Mouse (Mus musculus) CH12.LX (cell line): ENCODE data around the gene Zpr1. TPM values are rescaled to one million over a fixed set of nuclear protein-coding genes. Genes with fewer than 3 reads are reported as not detected.

Experiments used
- DNase-seq: peaks from one replicate; pipeline ENCODE4 v3.0.0-alpha.2; 2013; ENCODE audit errors: extremely low read depth
- H3K27ac ChIP-seq: 2 replicates; pipeline ENCODE4 v1.5.1; 2012; ENCODE audit warnings: low read depth, mild to moderate bottlenecking, control low read depth, moderate library complexity; ENCODE audit not compliant: insufficient read depth
- H3K27me3 ChIP-seq: replicated peaks from 2 replicates; pipeline ENCODE3; 2012; ENCODE audit warnings: inconsistent platforms
- H3K36me3 ChIP-seq, 2 experiments: replicated peaks in 1 of 2; 2 replicates each; pipeline versions ENCODE3 to v1.6.1; 2012; ENCODE audit warnings: inconsistent platforms in 1 of 2, low read length in 1 of 2, mild to moderate bottlenecking in 1 of 2, mixed read lengths in 1 of 2, moderate library complexity in 1 of 2; ENCODE audit not compliant: control insufficient read depth in 1 of 2, insufficient read depth in 1 of 2
- H3K4me1 ChIP-seq, 2 experiments: 2 replicates each; pipeline ENCODE4 v1.6.1; 2012; ENCODE audit warnings: inconsistent platforms in 1 of 2, moderate library complexity in 1 of 2; ENCODE audit not compliant: insufficient read depth in 2 of 2, control insufficient read depth in 1 of 2
- H3K4me2 ChIP-seq: 2 replicates; pipeline ENCODE4 v1.6.1; 2012; ENCODE audit warnings: low read depth, mild to moderate bottlenecking, control low read depth; ENCODE audit not compliant: poor library complexity, insufficient read depth, severe bottlenecking
- H3K4me3 ChIP-seq, 3 experiments: fragments of 150-350 bp in 1 of 3; sonication (generic) in 1 of 3; replicated peaks in 1 of 3; 2 replicates each; pipeline versions ENCODE3 to v1.5.1; 2011 to 2012; ENCODE audit warnings: low read depth in 2 of 3, low read length in 2 of 3, mild to moderate bottlenecking in 2 of 3, moderate library complexity in 2 of 3, control low read depth in 1 of 3, improper control_type of control experiment in 1 of 3, inconsistent platforms in 1 of 3, mixed read lengths in 1 of 3; ENCODE audit not compliant: poor library complexity in 1 of 3
- H3K79me2 ChIP-seq: replicated peaks from 2 replicates; pipeline ENCODE4 v1.6.1; 2012; ENCODE audit warnings: mild to moderate bottlenecking, moderate library complexity; ENCODE audit not compliant: control insufficient read depth, poor library complexity, insufficient read depth, severe bottlenecking; ENCODE audit errors: extremely low read depth
- H3K9ac ChIP-seq: 2 replicates; pipeline ENCODE4 v1.6.1; 2012; ENCODE audit warnings: low read depth, mild to moderate bottlenecking, control low read depth, moderate library complexity; ENCODE audit not compliant: insufficient read depth
- H3K9me3 ChIP-seq: replicated peaks from 2 replicates; pipeline ENCODE3; 2012; ENCODE audit warnings: low read length, inconsistent platforms, mixed read lengths
- CHD1 ChIP-seq: IDR thresholded peaks from 2 replicates; pipeline ENCODE4 v1.6.1; 2012; ENCODE audit warnings: low read depth, low read length, improper control_type of control experiment, inconsistent platforms
- CHD2 ChIP-seq: IDR thresholded peaks from 2 replicates; pipeline ENCODE4 v1.6.1; 2011; ENCODE audit warnings: low read length, improper control_type of control experiment
- CTCF ChIP-seq, 2 experiments: IDR thresholded peaks in 1 of 2; conservative IDR thresholded peaks in 1 of 2; 2 replicates each; pipeline ENCODE4 v1.5.1; 2011 to 2012; ENCODE audit warnings: low read depth in 2 of 2, low read length in 2 of 2, improper control_type of control experiment in 1 of 2, inconsistent platforms in 1 of 2, mild to moderate bottlenecking in 1 of 2, moderate library complexity in 1 of 2
- ETS1 ChIP-seq: conservative IDR thresholded peaks from 2 replicates; pipeline ENCODE4 v1.6.1; 2012; ENCODE audit warnings: low read depth, mild to moderate bottlenecking, inconsistent platforms, low read length, improper control_type of control experiment, moderate library complexity
- GABPA ChIP-seq: IDR thresholded peaks from 2 replicates; pipeline ENCODE4 v1.6.1; 2012; ENCODE audit warnings: low read depth, low read length, improper control_type of control experiment, inconsistent platforms; ENCODE audit not compliant: insufficient replicate concordance
- HCFC1 ChIP-seq: IDR thresholded peaks from 2 replicates; pipeline ENCODE4 v1.6.1; 2012; ENCODE audit warnings: low read depth, mild to moderate bottlenecking, inconsistent platforms, low read length, improper control_type of control experiment
- IRF4 ChIP-seq: IDR thresholded peaks from 2 replicates; pipeline ENCODE4 v1.6.1; 2014; ENCODE audit warnings: low read depth, mild to moderate bottlenecking, inconsistent platforms, low read length, improper control_type of control experiment
- JUN ChIP-seq: IDR thresholded peaks from 2 replicates; pipeline ENCODE4 v1.6.1; 2011; ENCODE audit warnings: low read depth, mild to moderate bottlenecking, low read length, improper control_type of control experiment, moderate library complexity; ENCODE audit not compliant: insufficient read depth
- JUND ChIP-seq: conservative IDR thresholded peaks from 2 replicates; pipeline ENCODE4 v1.6.1; 2011; ENCODE audit warnings: low read depth, low read length, improper control_type of control experiment
- MAFK ChIP-seq: IDR thresholded peaks from 2 replicates; pipeline ENCODE4 v1.6.1; 2011; ENCODE audit warnings: low read length, improper control_type of control experiment; ENCODE audit not compliant: insufficient replicate concordance
- MXI1 ChIP-seq: IDR thresholded peaks from 2 replicates; pipeline ENCODE4 v1.6.1; 2011; ENCODE audit warnings: mild to moderate bottlenecking, low read depth, low read length, improper control_type of control experiment
- NRF1 ChIP-seq: IDR thresholded peaks from 2 replicates; pipeline ENCODE4 v1.6.1; 2014; ENCODE audit warnings: low read depth, mild to moderate bottlenecking, inconsistent platforms, low read length, improper control_type of control experiment, moderate library complexity
- PAX5 ChIP-seq: IDR thresholded peaks from 2 replicates; pipeline ENCODE4 v1.6.1; 2012; ENCODE audit warnings: low read length, inconsistent platforms, mixed read lengths
- POLR2A ChIP-seq: IDR thresholded peaks from 2 replicates; pipeline ENCODE4 v1.6.1; 2011; ENCODE audit warnings: low read depth, mild to moderate bottlenecking, improper control_type of control experiment, low read length
- SMC3 ChIP-seq: IDR thresholded peaks from 2 replicates; pipeline ENCODE4 v1.6.1; 2011; ENCODE audit warnings: low read depth, low read length, improper control_type of control experiment
- TBP ChIP-seq: conservative IDR thresholded peaks from 2 replicates; pipeline ENCODE4 v1.6.1; 2011; ENCODE audit warnings: low read depth, low read length, improper control_type of control experiment
- TCF12 ChIP-seq: IDR thresholded peaks from 2 replicates; pipeline ENCODE4 v1.6.1; 2014; ENCODE audit warnings: low read depth, mild to moderate bottlenecking, inconsistent platforms, low read length, improper control_type of control experiment
- UBTF ChIP-seq: IDR thresholded peaks from 2 replicates; pipeline ENCODE4 v1.6.1; 2012; ENCODE audit warnings: low read depth, mild to moderate bottlenecking, inconsistent platforms, low read length, improper control_type of control experiment, moderate library complexity
- USF2 ChIP-seq: conservative IDR thresholded peaks from 2 replicates; pipeline ENCODE4 v1.6.1; 2011; ENCODE audit warnings: low read depth, low read length, improper control_type of control experiment
- ZC3H11A ChIP-seq: IDR thresholded peaks from 2 replicates; pipeline ENCODE4 v1.6.1; 2012; ENCODE audit warnings: low read depth, mild to moderate bottlenecking, inconsistent platforms, low read length, improper control_type of control experiment
- ZKSCAN1 ChIP-seq: IDR thresholded peaks from 2 replicates; pipeline ENCODE4 v1.6.1; 2012; ENCODE audit warnings: low read depth, inconsistent platforms, low read length, improper control_type of control experiment, borderline replicate concordance
- ZMIZ1 ChIP-seq: IDR thresholded peaks from 2 replicates; pipeline ENCODE4 v1.6.1; 2012; ENCODE audit warnings: low read depth, mild to moderate bottlenecking, inconsistent platforms, low read length, improper control_type of control experiment
- ZNF384 ChIP-seq: IDR thresholded peaks from 2 replicates; pipeline ENCODE4 v1.6.1; 2012; ENCODE audit warnings: low read depth, low read length, improper control_type of control experiment, inconsistent platforms
- dilution Hi-C: fragments of 300-500 bp; cut with MboI; formaldehyde crosslinking; loops from 2 replicates; pipeline ENCODE4 v1.14.3; 2020; ENCODE audit warnings: low sequenced_read_pairs; ENCODE audit not compliant: extremely low pct_unique_long_range_greater_than_20kb, extremely low pct_ligation_motif_present
- in situ Hi-C: fragments of 300-500 bp; cut with MboI; formaldehyde crosslinking; loops from 3 replicates; pipeline ENCODE4 v1.14.3; 2019; ENCODE audit warnings: low sequenced_read_pairs, low pct_ligation_motif_present, low pct_unique_long_range_greater_than_20kb, mixed read lengths
- polyA plus RNA-seq: library from polyadenylated mRNA; unstranded; fragments of >175 nt; gene quantifications from 2 replicates; pipeline ENCODE4 v1.2.1, GENCODE M21; 2012; ENCODE audit warnings: low read depth; ENCODE audit not compliant: insufficient read length
- total RNA-seq, 2 experiments: library from RNA; depleted of rRNA; stranded (reverse); fragments of 300-350 nt in 1 of 2; fragments of >200 nt in 1 of 2; gene quantifications; 2 replicates each; pipeline ENCODE4 v1.2.3; 2012 to 2014

The Zpr1 gene
- total and polyA plus RNA-seq, 3 experiments, result 46.0 to 108 (median 66.8) TPM

DNA sequence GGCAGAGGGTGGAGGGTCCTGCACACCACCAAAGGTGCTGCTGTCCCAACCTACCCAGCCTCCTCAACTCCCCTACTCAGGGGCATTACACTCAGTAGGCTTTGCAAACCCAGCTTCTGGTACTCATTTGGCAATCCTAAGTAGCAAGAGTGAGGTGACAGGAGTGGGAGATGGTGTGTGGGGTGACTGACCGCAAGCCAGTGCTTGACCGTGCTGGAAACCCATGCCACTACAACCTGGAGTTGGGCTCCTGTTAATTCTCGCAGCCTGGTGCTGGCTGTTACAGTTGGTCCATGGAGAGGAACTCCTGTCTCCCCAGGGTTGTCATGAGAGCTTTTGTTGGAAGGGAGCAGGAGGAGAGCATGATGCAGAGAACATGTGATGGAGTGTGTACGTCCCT is 2.1 kb upstream of the Zpr1 start:
- Histone ChIP-seq H3K9me3 (no peaks in the 10 kb centered on the region), H3K27me3 (no peaks in the 10 kb centered on the region), H3K36me3 (peaks cover 13 to 28% of the 10 kb centered on the region in 2 experiments), H3K27ac (no peak overlapping the region), H3K4me3 (no peak overlapping the region), H3K4me1 (peaks cover 6 to 23% of the 10 kb centered on the region in 2 experiments), H3K79me2 (peaks cover 17% of the 10 kb centered on the region), H3K4me2 (no peak overlapping the region), H3K9ac (no peak overlapping the region)
- dilution Hi-C loops (no loop called here), in situ Hi-C loops (no loop called here)
- DNase-seq, result no peak
- TF ChIP-seq USF2, result no peak
- TF ChIP-seq POLR2A, result no peak
- TF ChIP-seq ZC3H11A, result no peak
- no peak for TF ChIP-seq MAFK
- TF ChIP-seq ZMIZ1, result no peak
- no peak for TF ChIP-seq IRF4
- TF ChIP-seq PAX5, result no peak
- no peak for TF ChIP-seq MXI1
- no peak for TF ChIP-seq TCF12
- TF ChIP-seq CHD1, result no peak

DNA sequence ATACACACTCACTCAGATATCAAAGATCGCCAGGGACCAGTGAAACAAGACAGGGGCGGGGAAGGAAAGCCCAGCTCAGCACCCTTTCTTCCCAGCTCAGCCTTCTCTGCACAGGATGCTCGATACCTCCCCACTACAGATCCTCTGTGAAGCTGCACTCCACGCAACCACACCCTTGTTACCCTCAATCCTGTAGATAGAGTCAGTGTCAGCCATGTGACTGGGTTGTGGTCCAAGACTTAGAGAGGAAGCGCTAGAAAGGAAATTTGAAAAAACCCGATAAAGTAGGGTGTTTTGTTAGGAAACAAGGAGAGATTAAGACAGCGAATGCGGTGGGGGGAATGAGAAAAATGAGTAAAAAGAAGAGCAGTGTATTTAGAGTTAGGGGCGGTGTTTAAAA is 794 bp upstream of the Zpr1 start:
- no peak overlapping the region for H3K27ac ChIP-seq
- peaks cover 6 to 23% of the 10 kb centered on the region in 2 experiments for H3K4me1 ChIP-seq
- peak overlapping the region; percentile 39 for H3K9ac ChIP-seq

GRCm38 (mm10) chr9:46274494-46274893 is 1.6 kb downstream of the Zpr1 start:
- TF ChIP-seq JUND (no peak), JUN (no peak), ETS1 (no peak), UBTF (no peak), NRF1 (no peak), HCFC1 (no peak), TBP (no peak)
- no peaks in the 10 kb centered on the region for H3K27me3 ChIP-seq
- H3K79me2 ChIP-seq, result peaks cover 17% of the 10 kb centered on the region
- H3K4me2 ChIP-seq, result peak overlapping the region; percentile 92
- no peak for DNase-seq
- no peak overlapping the region for H3K9ac ChIP-seq
- H3K4me3 ChIP-seq, result no peak overlapping the region
- in situ Hi-C loops, result no loop called here
- no peak overlapping the region for H3K27ac ChIP-seq
- peaks cover 6 to 23% of the 10 kb centered on the region in 2 experiments for H3K4me1 ChIP-seq
- H3K9me3 ChIP-seq, result no peaks in the 10 kb centered on the region
- peaks cover 42 to 63% of the 10 kb centered on the region in 2 experiments for H3K36me3 ChIP-seq
- dilution Hi-C loops, result no loop called here

More for the DNA sequence above, 794 bp upstream of the Zpr1 start:
- in situ Hi-C loops, result no loop called here
- DNase-seq, result no peak
- H3K27me3 ChIP-seq, result no peaks in the 10 kb centered on the region
- dilution Hi-C loops, result no loop called here
- TF ChIP-seq UBTF, result no peak
- TF ChIP-seq ZKSCAN1, result no peak
- TF ChIP-seq GABPA, result no peak
- TF ChIP-seq ZNF384, result no peak
- TF ChIP-seq HCFC1, result no peak
- TF ChIP-seq SMC3, result no peak
- no peak for TF ChIP-seq CHD2
- no peak for TF ChIP-seq ZMIZ1
- TF ChIP-seq JUND, result no peak
- no peak for TF ChIP-seq CTCF (conservative IDR thresholded peaks at IDR 0.05 in 1 of 2, IDR thresholded peaks at IDR 0.05 in 1 of 2; ENCODE audit: low read depth in 2 of 2, low read length in 2 of 2)
- no peak for TF ChIP-seq TCF12
- no peak for TF ChIP-seq PAX5
- peaks cover 26 to 41% of the 10 kb centered on the region in 2 experiments for H3K36me3 ChIP-seq
- H3K4me2 ChIP-seq, result peak overlapping the region; percentile 70
- peak overlapping the region in 2 of 3 experiments; percentile 91 to 98 for H3K4me3 ChIP-seq
- H3K79me2 ChIP-seq, result peaks cover 17% of the 10 kb centered on the region
- H3K9me3 ChIP-seq, result no peaks in the 10 kb centered on the region
